Mouse (Mus musculus) ES-E14 (cell line): ENCODE data around the gene Ablim1. TPM values are rescaled to one million over a fixed set of nuclear protein-coding genes. Genes with fewer than 3 reads are reported as not detected.

ENCODE experiments used
- DNase-seq: peaks from one replicate; pipeline ENCODE4 v3.0.0-alpha.2; 2013; ENCODE audit warnings: low read depth, low spot score
- H3K27ac ChIP-seq: 2 replicates; pipeline ENCODE4 v1.5.1; 2012; ENCODE audit warnings: low read depth, mild to moderate bottlenecking, low read length, moderate library complexity, mixed read lengths; ENCODE audit not compliant: poor library complexity, insufficient read depth, severe bottlenecking
- H3K36me3 ChIP-seq: 2 replicates; pipeline ENCODE4 v1.6.1; 2012; ENCODE audit warnings: mild to moderate bottlenecking, low read length, moderate library complexity, mixed read lengths; ENCODE audit not compliant: control insufficient read depth, poor library complexity, insufficient read depth, severe bottlenecking
- H3K4me1 ChIP-seq, 2 experiments: fragments of 150-350 bp in 1 of 2; sonication (generic) in 1 of 2; 2 replicates each; pipeline ENCODE4 v1.6.1; 2012; ENCODE audit warnings: low read length in 2 of 2, mild to moderate bottlenecking in 1 of 2, mixed read lengths in 1 of 2; ENCODE audit not compliant: control insufficient read depth in 2 of 2, insufficient read depth in 2 of 2, poor library complexity in 1 of 2
- H3K4me3 ChIP-seq, 2 experiments: fragments of 150-350 bp in 1 of 2; sonication (generic) in 1 of 2; 2 replicates each; pipeline ENCODE4 v1.5.1; 2012; ENCODE audit warnings: low read length in 2 of 2, low read depth in 1 of 2, mild to moderate bottlenecking in 1 of 2, mixed read lengths in 1 of 2; ENCODE audit not compliant: insufficient read depth in 1 of 2, poor library complexity in 1 of 2, severe bottlenecking in 1 of 2
- H3K9ac ChIP-seq: 2 replicates; pipeline ENCODE4 v1.6.1; 2012; ENCODE audit warnings: low read depth, mild to moderate bottlenecking, low read length, mixed read lengths; ENCODE audit not compliant: poor library complexity, insufficient read depth, severe bottlenecking
- H3K9me3 ChIP-seq: fragments of 150-350 bp; sonication (generic); 2 replicates; pipeline ENCODE4 v1.6.1; 2012; ENCODE audit warnings: low read depth, mild to moderate bottlenecking, low read length; ENCODE audit not compliant: control insufficient read depth, insufficient read depth
- CHD2 ChIP-seq: IDR thresholded peaks from 2 replicates; pipeline ENCODE4 v1.6.1; 2014; ENCODE audit warnings: mild to moderate bottlenecking, low read depth, low read length, inconsistent platforms
- HCFC1 ChIP-seq: IDR thresholded peaks from 2 replicates; pipeline ENCODE4 v1.6.1; 2012; ENCODE audit warnings: low read length, inconsistent platforms, borderline replicate concordance; ENCODE audit not compliant: insufficient read depth
- MAFK ChIP-seq: IDR thresholded peaks from 2 replicates; pipeline ENCODE4 v1.6.1; 2014; ENCODE audit warnings: mild to moderate bottlenecking, low read depth, low read length, inconsistent platforms; ENCODE audit not compliant: insufficient read depth
- ZC3H11A ChIP-seq: IDR thresholded peaks from 2 replicates; pipeline ENCODE4 v1.6.1; 2012; ENCODE audit warnings: low read depth, mild to moderate bottlenecking, inconsistent platforms, low read length, borderline replicate concordance
- ZNF384 ChIP-seq: IDR thresholded peaks from 2 replicates; pipeline ENCODE4 v1.6.1; 2012; ENCODE audit warnings: low read depth, low read length, inconsistent platforms
- in situ Hi-C, 2 experiments: fragments of 600-800 bp; cut with MboI; formaldehyde crosslinking; loops; one replicate each; pipeline ENCODE4 v1.15.1; 2025; ENCODE audit warnings: low sequenced_read_pairs in 2 of 2, inconsistent platforms in 1 of 2; ENCODE audit not compliant: unreplicated experiment in 2 of 2
- total RNA-seq: library from RNA; depleted of rRNA; stranded (reverse); fragments of 300-350 nt; gene quantifications from 2 replicates; pipeline ENCODE4 v1.2.3, GENCODE M21; 2012

The Ablim1 gene
- total RNA-seq, 1 experiment = 5.4 TPM

DNA sequence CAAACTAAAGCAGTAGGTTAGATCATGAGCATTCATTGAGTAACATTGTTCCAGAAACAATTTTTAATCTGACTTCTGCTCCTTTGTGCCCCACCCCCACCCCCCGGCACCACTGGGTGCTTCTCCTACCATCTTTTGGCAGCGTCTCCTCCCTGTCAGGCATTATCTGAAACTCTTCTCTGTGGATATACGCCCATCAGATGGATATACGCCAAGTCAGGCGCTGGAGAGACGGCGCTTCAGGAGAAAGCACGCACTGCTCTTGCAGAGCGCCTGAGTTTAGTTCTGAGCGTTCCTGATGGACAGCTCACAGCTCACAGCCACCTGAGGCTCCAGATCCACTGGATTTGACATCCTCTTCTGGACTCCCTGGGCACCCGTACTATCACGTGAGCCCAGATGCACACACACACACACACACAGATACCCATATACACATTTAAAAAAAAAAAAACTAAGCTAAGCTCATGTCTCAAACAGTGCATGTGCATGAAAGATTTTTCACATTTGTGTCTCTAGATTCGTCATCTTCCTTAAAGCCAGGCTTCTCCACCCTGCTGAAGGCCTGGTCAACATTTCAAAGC is 24.7 kb upstream of the Ablim1 start:
- no peak overlapping the region for H3K9ac ChIP-seq
- peaks cover 0 to 3% of the 10 kb centered on the region in 2 experiments; a peak in 1 of 4 replicates for H3K4me1 ChIP-seq
- H3K27ac ChIP-seq = no peak overlapping the region
- in situ Hi-C loops = no loop called here
- no peaks in the 10 kb centered on the region; the same call in 1 of the 2 replicates for H3K36me3 ChIP-seq
- DNase-seq = no peak
- H3K9me3 ChIP-seq = no peaks in the 10 kb centered on the region
- H3K4me3 ChIP-seq = no peak overlapping the region
- TF ChIP-seq CHD2 (no peak), MAFK (no peak), ZNF384 (no peak), HCFC1 (no peak), ZC3H11A (no peak)

- Histone ChIP-seq H3K9me3 (no peaks in the 10 kb centered on the region), H3K9ac (no peak overlapping the region), H3K4me3 (no peak overlapping the region), H3K27ac (no peak overlapping the region), H3K36me3 (no peaks in the 10 kb centered on the region; the same call in 1 of the 2 replicates), H3K4me1 (peaks cover 0 to 11% of the 10 kb centered on the region in 2 experiments; a peak in 1 of 4 replicates)
- TF ChIP-seq ZC3H11A (no peak), MAFK (no peak), CHD2 (no peak), ZNF384 (no peak), HCFC1 (no peak)
- in situ Hi-C loops = no loop called here
- no peak for DNase-seq
Observed at GRCm38 (mm10) chr19:57335135-57335534, 20.4 kb upstream of the Ablim1 start.

DNA sequence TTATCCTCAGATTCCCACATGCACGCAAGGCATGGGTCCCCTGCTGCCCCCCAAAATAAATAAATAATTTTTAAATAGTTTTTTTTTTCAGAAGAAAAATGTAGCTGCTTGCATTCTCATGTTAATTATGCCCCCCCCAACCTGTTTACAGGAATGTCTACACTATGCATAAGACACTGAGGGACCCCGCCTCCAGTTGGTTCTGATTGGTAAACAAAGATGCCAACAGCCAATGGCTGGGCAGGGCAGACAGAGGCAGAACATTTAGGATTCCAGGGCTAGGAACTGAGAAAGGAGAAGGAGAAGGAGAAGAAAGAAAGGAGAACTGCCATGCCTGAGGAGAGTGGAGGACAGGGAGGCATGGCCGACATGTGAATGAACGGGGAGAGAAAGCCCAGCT is 18.6 kb upstream of the Ablim1 start:
- peak overlapping the region; percentile 41 to 61 for H3K4me3 ChIP-seq
- no peak for TF ChIP-seq ZNF384
- TF ChIP-seq CHD2 = 0 out of 2 replicates have a peak, but pooled peaks have one; percentile 35
- H3K9ac ChIP-seq = peak overlapping the region; percentile 45; the same call in 1 of the 2 replicates
- no peak for DNase-seq
- peaks cover 0 to 11% of the 10 kb centered on the region in 2 experiments; a peak in 1 of 4 replicates for H3K4me1 ChIP-seq
- in situ Hi-C loops = no loop called here
- H3K27ac ChIP-seq = no peak overlapping the region
- H3K36me3 ChIP-seq = no peaks in the 10 kb centered on the region; the same call in 1 of the 2 replicates
- H3K9me3 ChIP-seq = no peaks in the 10 kb centered on the region

GRCm38 (mm10) chr19:57331237-57331636 is 16.5 kb upstream of the Ablim1 start:
- Histone ChIP-seq H3K4me3 (no peak overlapping the region), H3K36me3 (no peaks in the 10 kb centered on the region), H3K9ac (no peak overlapping the region), H3K4me1 (peaks cover 0 to 11% of the 10 kb centered on the region in 2 experiments; a peak in 1 of 4 replicates), H3K27ac (no peak overlapping the region), H3K9me3 (no peaks in the 10 kb centered on the region)
- no peak for DNase-seq
- in situ Hi-C loops = no loop called here
- TF ChIP-seq ZC3H11A = no peak
- no peak for TF ChIP-seq HCFC1
- TF ChIP-seq CHD2 = no peak

DNA sequence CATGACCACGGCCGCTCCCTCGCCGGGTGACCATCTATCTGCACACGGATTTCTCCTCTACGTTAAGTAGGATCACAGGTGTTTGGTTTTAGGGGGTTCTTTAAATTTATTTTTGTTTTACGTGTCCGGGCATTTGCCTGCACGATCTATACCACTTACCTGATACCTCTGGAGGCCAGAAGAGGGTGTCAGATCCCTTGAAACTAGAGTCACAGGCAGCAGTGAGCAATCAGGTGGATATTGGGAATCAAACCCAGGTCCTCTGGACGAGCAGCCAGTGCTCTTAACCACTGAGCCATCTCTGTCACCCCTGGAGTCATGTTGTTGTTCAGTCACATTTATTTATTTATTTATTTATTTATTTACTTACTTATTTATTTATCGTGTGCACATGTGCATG is 15.6 kb upstream of the Ablim1 start:
- TF ChIP-seq MAFK (no peak), CHD2 (no peak), HCFC1 (no peak), ZNF384 (no peak), ZC3H11A (no peak)
- Histone ChIP-seq H3K9me3 (no peaks in the 10 kb centered on the region), H3K4me3 (no peak overlapping the region), H3K36me3 (no peaks in the 10 kb centered on the region), H3K4me1 (peaks cover 0 to 10% of the 10 kb centered on the region in 2 experiments; a peak in 1 of 4 replicates), H3K27ac (no peak overlapping the region), H3K9ac (no peak overlapping the region)
- DNase-seq = no peak
- in situ Hi-C loops = no loop called here
